Mouse (Mus musculus): ENCODE data around the gene Gpc5.

DNA sequence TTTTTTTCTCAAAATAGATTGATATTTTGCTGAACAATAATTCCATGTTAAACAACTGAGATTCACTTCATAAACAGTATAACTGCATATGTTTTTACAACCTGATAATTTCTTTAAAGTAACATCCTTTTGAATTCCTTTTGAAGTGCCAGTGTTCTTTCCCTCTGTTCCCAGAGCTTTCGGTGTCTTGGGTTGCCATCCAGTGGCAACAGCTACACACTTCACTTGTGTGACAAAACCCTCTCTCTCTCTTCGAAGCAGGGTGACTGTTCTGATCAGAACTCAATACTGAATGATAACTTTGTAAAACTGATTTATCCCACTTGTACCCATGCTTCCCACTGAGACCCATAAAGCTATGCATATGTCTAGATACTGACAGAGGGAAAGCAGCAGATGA lies 358.9 kb downstream of the Gpc5 start:
- peak; percentile 18; the same call in 1 of the 2 replicates for TF ChIP-seq CTCF (IDR thresholded peaks at IDR 0.05; ENCODE audit: borderline replicate concordance, insufficient read depth, low read length)
- no peak for TF ChIP-seq POLR2A (IDR thresholded peaks at IDR 0.05; ENCODE audit: low read depth, low read length)

Measured in embryonic fibroblast, embryonic 13.5 days (primary cell).